Mouse (Mus musculus): ENCODE results near the gene Etnk2.

Etnk2 gene

GRCm38 (mm10) chr1:133351762-133352161 is 11.6 kb upstream of the Etnk2 start:
- no peak for DNase-seq (ENCODE audit: low spot score)

DNA sequence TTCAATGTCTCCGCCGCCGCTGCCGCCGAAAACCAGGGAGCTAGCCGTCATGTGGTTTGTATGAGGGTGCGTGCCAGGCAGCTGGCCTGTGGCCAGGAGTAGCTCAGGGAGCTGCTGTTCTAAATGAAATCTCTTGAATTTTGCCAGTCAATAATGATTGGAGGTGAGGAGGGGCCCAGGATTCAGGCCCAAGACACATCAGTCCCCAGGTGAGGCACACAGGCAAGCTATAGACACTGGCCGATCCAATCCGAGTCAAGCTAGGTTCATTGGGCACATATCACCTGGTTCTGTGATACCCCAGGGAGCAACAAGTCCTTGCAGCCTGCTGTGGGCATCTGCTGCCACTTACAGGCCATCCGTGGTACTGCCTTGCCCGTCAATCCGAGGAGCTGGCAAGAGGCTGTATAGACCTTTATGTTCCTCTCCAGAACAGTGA is 10.0 kb upstream of the Etnk2 start:
- DNase-seq (ENCODE audit: low spot score), result peak; percentile 80

GRCm38 (mm10) chr1:133355469-133355868 is 7.9 kb upstream of the Etnk2 start:
- no peak for DNase-seq (ENCODE audit: low spot score)

- no peak for DNase-seq (ENCODE audit: low spot score)
Measured at GRCm38 (mm10) chr1:133355912-133356311, 7.5 kb upstream of the Etnk2 start.

DNA sequence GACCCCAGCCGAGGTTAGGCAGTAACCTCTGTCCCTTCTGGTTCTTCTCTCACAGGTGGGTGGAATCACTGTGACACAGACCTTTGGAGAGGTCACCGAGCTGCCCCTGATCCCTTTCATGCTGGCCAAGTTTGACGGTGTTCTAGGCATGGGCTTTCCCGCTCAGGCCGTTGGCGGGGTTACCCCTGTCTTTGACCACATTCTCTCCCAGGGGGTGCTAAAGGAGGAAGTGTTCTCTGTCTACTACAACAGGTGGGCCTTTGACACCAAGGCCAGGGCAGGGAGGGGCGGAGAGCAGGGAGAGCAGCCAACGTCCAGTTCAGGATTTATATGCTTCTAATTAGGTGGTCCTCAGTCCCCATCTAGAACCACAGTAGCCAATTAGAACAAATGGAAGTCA is 7.0 kb upstream of the Etnk2 start:
- DNase-seq (ENCODE audit: low spot score), result no peak

DNA sequence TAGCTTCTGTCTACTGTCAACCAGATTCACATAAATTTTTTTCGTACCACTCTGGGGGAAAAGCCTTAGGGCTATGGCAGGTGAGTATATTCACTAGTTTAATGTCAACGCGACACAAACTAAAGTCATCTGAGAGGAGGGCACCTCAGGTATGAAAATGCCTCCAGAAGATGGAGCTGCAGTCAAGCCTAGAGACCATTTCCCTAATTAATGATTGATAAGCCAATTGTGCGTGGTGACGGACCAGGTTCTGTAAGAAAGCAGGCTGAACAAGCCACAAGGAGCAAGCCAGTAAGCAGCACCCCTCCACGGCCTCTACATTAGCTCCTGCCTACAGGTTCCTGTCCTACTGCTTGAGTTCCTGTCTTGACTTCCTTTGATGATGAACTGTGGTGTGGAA is 2.4 kb upstream of the Etnk2 start:
- no peak for DNase-seq (ENCODE audit: low spot score)

DNA sequence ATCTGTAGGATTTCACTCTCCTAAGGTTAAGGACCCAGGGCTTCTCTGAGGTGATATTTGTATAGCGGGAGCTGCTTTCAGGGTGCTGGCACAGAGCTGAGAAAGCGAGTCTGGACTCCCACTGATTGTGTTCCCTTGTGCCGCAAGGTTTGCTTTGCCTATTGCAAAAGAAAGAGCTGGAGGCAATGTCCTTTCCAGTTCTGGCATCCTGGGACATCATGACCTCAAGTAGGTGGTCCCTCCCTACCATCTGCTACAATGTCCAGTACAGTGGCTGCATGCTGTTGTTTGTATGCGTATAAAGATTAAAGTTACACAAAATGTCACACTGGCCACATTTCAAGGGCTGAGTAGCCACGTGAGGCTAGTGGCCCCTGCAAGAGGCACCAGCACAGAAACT is 1.3 kb upstream of the Etnk2 start:
- DNase-seq (ENCODE audit: low spot score), result no peak

DNA sequence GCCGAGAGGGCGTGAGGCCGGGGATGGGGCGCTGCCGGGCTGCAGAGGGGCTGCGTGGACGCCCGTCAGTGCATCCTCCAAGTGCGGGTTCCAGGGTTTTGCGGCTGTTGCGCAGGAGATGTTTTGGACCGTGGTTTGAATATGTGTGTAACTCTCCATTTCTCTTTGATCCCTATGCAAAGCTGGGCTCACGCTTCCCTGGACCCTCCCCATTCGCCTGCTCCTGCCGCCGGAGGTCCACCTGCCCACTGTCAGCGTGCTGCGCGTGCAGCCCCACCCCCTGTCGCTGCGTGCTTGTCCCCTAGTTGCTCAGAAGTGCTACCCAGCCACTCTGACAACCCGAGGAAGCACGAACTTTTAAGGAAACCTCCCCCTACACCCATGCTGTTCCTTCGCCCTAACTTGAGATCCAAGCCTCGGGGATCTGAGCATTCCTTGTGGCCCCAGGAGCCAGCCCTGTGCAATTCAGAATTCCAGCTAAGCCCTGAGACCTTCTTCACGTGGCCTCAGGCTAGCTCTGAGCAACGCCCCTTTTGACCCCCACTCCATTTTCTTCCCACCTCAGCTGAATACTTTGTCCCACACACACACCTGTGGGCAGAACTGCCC is 754 bp downstream of the Etnk2 start:
- DNase-seq (ENCODE audit: low spot score), result no peak

- peak; percentile 41 for DNase-seq (ENCODE audit: low spot score)
Measured at GRCm38 (mm10) chr1:133364890-133365289, 1.5 kb downstream of the Etnk2 start.

DNA sequence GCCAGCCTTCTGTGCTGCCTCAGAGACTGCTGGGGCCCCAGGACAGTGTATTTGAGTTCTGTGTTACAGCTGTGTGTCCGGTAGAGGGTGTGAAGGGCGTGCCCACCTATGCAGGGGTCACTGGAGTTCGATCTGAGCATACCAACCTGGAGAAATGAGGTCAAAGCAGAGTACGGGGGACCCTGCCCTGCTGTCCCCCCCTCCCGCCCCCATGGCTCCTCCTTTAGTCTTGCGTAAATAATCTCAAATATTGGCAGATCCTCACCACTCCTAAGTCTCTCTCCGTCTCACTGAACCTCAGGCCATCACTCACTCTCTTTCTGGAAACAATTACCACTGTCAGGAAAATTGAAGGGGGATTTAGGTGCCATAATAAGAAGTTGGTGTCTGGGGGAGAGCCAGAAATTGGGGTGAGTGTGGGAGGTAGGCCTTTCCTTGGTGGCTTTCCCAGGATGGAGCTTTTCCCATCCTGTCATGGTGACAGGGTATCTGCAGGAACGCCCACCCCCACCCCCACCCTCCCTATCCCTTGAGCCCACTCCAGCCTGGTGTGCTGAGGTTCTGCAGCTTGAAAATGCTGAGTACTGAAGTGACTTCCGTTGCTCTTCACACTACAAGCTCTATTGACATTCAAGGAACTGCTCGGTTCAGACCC is 3.7 kb downstream of the Etnk2 start:
- no peak for DNase-seq (ENCODE audit: low spot score)

- peak; percentile 82 for DNase-seq (ENCODE audit: low spot score)
Measured at GRCm38 (mm10) chr1:133367606-133368488, 4.5 kb downstream of the Etnk2 start.

GRCm38 (mm10) chr1:133368644-133369043 is 5.3 kb downstream of the Etnk2 start:
- peak; percentile 47 for DNase-seq (ENCODE audit: low spot score)

DNA sequence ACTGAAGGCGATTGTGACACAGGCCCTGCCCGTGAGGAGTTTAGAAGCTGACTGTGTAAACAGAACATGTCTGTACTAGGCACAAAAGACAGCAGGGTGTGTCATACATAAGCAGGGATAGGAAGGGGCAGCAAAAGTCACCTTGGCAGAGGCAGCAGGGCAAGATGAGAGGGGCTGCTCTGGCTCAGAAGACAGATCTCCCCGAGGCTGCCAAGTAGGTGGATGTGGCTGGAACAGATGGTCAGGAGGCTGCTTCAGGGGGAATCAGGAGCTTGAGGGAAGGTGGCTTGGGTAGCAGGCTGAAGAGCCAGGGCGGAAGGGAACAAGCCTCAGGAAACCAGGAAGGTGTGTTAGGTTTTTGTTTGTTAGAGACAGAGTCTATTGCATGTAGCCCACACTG is 7.0 kb downstream of the Etnk2 start:
- no peak for DNase-seq (ENCODE audit: low spot score)

DNA sequence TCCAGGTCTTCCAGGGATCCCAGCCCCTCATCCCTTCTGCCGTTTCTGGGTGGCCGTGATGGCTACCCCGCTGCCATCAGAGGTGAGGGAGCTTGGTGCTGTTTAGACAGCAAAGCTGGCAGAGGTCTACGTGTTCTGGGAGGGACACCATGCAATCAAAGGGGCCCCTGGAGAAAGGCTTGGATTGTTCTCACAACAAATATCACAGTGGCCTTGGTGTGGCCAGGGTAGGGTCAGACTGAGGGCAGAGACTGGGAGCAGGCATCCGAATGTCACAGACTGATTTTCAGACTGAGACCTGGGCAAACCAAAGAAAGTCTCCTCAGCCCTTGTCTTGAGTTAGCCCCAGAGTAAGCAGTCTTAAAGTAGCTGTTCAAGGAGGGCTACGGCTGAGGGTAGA is 8.1 kb downstream of the Etnk2 start:
- no peak for DNase-seq (ENCODE audit: low spot score)

DNA sequence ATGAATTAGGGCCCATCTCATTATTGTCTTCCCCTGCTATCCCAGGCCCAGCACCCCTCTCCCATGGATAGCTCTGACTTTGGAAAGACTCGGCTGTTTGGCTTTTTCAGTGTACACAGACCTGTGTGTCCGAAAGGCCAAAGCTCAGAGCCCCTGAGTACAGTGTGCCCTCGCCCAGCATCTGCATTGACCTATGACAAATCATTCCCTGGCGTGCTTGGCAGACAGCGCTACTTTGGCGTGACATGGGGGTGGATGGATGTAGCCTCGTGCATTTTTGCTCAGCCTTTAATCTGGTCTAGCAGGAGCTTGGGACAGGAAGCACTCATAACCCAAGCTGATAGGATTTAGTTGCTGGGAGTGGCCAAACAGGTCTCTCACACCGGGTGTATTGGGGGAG is 8.7 kb downstream of the Etnk2 start:
- no peak for DNase-seq (ENCODE audit: low spot score)

GRCm38 (mm10) chr1:133375696-133376346 is 12.4 kb downstream of the Etnk2 start:
- DNase-seq (ENCODE audit: low spot score), result no peak

DNA sequence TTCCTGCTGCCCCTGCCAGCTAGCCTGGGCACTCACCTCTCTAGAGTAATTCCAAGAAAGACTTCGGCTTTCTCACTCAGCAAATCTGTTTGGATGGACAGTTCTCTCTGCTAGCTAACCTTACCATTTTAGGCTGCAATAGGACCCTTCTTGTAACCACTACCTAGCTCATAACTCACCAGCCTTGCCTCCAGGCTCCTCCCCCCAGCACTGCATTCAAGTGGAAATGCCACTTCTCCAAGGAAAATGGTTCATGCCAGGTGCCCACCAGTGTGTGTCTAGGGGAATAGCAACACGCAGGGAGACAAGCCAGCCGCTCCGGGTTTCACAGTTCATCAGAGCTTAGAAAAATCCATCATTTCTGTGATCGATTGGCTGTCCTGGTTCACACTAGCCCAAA is 14.2 kb downstream of the Etnk2 start:
- DNase-seq (ENCODE audit: low spot score), result no peak

GRCm38 (mm10) chr1:133379254-133379985 is 16.0 kb downstream of the Etnk2 start:
- no peak for DNase-seq (ENCODE audit: low spot score)

DNA sequence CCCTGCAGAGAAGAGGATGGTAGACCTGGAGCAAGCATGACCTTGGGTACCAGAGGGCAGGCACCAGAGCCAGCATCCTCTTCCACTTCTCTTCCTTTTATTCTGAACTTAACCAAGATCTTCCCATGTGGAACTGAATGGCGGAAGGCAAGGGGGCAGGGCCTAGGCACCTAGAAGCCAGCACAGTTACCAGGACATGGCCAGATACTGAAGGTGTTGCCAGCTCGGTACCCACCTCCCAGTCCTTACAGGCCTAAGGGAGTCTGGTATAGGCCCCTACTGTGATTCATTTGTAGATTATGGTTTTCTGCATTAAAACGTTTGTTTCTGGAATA is 16.6 kb downstream of the Etnk2 start:
- DNase-seq (ENCODE audit: low spot score), result no peak

DNA sequence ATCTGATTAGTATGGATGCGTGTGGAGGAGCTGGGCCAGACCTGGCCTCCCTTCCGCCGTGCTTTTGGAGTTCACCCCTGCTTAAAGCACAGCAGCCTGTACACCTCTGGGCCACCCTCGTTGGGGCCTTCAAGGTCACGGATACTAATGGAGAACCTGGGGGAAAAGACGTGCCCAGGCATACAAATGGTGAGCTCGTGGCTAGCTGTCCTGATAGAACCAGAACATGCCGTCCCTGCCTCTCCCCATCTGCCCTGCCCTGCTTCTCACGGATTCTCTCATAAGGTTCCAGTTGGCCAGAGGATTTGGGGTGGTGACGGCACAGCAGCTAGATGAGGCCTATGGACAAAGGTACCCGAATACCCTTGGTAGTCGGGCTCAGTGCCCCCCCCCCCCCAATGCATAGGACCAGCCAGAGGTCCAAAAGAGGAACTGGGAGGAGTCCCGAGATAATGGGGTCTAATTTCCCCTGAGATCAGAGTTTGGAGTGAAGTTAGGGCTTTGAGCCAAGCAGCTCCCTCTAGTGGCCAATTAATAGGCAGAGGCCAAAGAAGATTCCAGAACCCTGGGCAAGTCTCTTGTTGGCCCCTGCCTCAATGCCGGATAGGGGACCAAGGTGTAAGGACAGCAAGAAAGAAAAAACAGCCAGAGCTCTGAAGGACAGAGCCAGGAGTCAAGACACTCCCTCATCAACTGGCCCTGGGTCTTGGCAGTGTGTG is 17.1 kb downstream of the Etnk2 start:
- no peak for DNase-seq (ENCODE audit: low spot score)

GRCm38 (mm10) chr1:133382008-133382407 is 18.6 kb downstream of the Etnk2 start:
- no peak for DNase-seq (ENCODE audit: low spot score)

Measured in ovary, postnatal 36 days (tissue).